Mouse (Mus musculus): ENCODE results near the gene Hdac9.

Hdac9 gene

GRCm38 (mm10) chr12:34379681-34380080, 537.2 kb downstream of the Hdac9 start:
- DNase-seq (ENCODE audit: extremely low read depth, low read depth): no peak

GRCm38 (mm10) chr12:34378637-34379036, 538.3 kb downstream of the Hdac9 start:
- DNase-seq (ENCODE audit: extremely low read depth, low read depth): no peak

DNA sequence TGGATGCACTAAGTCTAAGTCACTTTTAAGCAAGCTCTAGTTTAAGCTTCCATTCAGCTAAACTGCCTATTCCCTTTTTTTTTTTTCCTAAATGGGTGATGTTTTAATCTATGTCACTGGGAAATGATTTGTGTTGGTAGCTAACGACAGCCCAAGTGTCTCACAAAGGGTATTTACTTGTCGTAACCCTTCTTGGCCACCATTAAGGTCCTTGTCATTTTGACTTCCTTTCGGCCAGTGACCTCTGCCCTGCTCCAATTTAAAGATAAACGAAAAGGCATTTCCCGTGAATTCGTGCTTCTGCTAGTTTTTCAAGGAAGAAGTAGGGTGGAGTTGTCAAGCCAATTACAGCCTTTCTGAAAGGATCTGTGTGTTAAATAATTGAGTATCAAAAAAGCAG, 565.0 kb downstream of the Hdac9 start:
- no peak for DNase-seq (ENCODE audit: extremely low read depth, low read depth)

- DNase-seq (ENCODE audit: extremely low read depth, low read depth): no peak
Measured at GRCm38 (mm10) chr12:34347529-34347928, 569.4 kb downstream of the Hdac9 start.

DNA sequence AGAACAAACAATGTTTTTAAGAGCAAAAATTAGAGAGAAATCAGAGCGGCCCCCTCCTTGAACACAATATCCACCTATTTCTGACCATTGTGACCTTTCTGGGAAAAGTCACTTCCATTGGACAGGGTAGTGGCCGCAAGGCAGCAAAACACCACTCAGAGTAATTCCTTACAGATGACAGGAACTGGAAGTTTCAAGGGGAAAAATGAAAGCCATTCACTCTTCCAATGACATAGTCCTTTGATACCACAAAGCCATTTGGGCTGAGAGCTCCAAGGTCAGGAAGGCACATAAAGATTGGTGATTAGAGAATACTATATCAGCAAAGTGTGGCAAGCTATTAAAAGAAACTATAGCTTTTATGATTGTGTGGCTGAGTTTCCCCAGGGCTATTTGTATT, 574.1 kb downstream of the Hdac9 start:
- DNase-seq (ENCODE audit: extremely low read depth, low read depth): no peak

GRCm38 (mm10) chr12:34338886-34339285, 578.0 kb downstream of the Hdac9 start:
- DNase-seq (ENCODE audit: extremely low read depth, low read depth): no peak

- no peak for DNase-seq (ENCODE audit: extremely low read depth, low read depth)
Measured at GRCm38 (mm10) chr12:34334455-34335084, 582.3 kb downstream of the Hdac9 start.

GRCm38 (mm10) chr12:34332884-34333283, 584.0 kb downstream of the Hdac9 start:
- DNase-seq (ENCODE audit: extremely low read depth, low read depth): no peak

DNA sequence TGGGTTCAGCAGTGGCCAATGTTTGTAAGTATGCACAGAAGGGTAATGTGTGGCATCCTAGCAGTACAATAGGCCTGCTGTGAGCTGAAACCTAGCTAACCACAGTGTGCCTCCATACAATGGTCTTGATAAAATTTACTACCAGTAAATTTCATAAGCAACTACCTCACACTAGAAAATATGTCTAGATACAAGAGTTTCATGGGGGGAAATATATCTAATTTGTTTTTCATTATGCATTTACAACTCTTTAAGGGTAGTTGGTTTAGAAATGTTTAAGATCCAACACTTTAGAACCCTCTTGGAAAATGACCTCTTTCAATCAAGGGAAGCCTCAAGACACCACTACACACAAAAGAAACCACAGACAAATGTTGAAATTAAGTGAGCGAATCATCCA, 589.8 kb downstream of the Hdac9 start:
- DNase-seq (ENCODE audit: extremely low read depth, low read depth): no peak

DNA sequence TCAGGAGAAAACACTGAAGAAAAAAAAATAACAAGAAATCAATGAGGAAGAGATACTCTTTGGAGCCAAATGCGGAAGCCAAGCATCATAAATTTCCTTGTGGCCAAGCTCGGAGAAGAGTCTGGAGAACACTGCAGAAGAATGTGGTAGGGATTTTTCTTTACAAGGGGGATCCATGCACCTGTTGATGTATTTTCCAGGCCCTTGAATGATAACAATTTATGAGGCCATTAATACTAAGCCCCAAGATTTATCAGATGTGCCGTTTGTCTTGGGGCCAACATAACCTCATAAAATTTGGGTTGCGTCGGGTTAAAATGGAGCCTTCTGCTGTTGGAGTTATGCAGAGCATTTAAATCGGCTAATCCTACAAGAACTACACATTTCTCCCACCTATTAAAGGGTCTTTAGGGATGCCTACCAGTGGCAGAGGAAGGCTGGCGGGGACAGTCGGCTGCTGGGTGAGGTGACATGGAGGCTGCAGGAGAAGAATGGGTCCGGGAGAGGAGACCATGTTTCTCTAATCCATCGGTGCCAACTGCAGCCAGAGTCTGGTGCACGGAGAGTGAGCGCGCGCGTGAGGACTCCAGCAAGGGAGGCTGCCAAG, 604.7 kb downstream of the Hdac9 start:
- no peak for DNase-seq (ENCODE audit: extremely low read depth, low read depth)

DNA sequence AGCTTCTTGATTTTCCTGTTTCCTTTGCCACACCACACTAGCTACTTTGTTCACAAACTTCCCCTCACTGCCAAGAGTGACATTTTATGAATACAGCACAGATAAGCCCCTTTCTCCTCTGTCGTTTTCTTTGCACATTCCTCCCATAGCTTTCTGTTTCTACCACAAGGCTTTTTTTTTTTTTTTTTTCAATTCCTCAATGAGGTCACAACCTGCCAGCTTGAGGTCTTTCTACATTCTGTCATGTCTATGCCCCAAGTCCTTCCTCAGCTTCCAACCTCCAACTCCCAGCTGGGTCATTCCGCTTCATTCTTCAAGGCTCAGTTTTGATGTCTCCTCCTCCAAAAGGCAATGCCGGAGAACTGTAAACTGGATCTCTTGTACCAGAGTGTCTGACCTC, 611.4 kb downstream of the Hdac9 start:
- DNase-seq (ENCODE audit: extremely low read depth, low read depth): no peak

- DNase-seq (ENCODE audit: extremely low read depth, low read depth): no peak
Measured at GRCm38 (mm10) chr12:34292346-34292745, 624.5 kb downstream of the Hdac9 start.

DNA sequence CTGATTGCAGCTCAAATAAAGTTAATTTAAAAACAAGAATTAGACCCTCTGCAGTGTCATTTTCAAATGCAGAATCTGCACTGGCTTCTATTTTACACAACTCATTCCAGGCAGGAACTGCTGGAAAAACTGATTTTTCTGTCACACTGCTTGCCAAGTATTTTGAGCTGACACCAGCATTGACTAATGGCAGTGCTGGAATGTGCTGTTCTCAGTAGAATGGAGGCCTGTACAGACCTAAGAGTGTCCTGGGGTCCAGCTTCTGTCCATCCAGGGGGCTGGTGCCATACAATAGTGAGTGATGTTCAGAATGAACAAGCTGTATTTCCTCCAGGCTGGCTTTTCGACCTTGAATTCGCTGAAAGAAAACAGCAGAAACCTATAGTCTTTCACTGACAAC, 629.7 kb downstream of the Hdac9 start:
- DNase-seq (ENCODE audit: extremely low read depth, low read depth): no peak

DNA sequence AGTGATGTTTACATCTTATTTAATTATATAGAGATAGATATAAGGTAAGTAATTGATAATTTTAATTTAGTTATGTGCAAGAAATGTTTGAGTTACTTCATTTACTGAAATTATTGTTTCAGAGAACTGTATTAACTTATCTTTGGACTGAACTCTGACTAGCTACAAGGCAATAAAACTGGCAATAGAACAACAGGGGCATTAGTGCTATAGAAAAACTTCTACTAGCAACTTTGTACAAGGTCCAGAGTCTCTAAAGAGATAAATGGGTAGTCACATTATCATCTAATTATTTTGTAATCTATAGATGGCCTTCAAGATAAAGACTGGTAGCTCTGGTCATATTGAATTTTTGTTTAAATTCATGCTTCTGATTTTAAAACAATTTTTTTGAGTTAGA, 632.0 kb downstream of the Hdac9 start:
- no peak for DNase-seq (ENCODE audit: extremely low read depth, low read depth)

- no peak for DNase-seq (ENCODE audit: extremely low read depth, low read depth)
Measured at GRCm38 (mm10) chr12:34284396-34284795, 632.5 kb downstream of the Hdac9 start.

DNA sequence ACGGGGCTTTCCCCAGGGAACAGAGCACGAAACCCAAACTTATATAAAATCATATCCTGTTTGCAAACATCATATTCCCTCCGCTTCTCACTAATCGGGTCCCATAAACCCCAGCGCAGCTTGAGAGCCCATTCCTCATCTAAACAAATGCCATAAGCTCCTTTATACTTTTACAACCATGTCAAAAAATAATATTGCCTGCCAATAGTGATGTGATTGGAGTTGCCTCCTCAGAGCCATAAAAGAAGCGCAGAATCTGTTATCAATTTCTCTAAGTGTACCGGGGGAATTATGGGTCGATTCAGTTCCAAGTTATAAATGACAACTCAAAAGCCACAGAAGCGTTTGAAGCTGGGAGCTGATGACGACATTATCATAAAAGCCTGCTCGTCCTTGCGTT, 638.1 kb downstream of the Hdac9 start:
- no peak for DNase-seq (ENCODE audit: extremely low read depth, low read depth)

DNA sequence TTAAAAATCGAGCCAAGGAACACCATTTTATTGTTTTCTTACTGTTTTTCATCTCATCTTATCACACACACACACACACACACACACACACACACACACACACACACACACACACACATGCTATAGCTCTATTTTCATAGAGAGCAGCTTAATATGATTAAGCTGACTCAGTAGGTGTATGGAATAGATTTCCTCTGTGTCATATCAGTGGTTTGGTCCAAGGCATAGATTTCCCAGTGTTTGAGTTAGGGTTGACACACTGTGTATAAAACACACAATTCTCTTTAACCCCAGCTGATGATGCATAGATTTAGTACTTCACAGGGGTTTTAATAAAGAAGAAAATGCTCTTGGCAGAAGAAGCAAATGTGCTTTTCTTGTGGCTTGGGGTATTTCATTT, 643.1 kb downstream of the Hdac9 start:
- no peak for DNase-seq (ENCODE audit: extremely low read depth, low read depth)

DNA sequence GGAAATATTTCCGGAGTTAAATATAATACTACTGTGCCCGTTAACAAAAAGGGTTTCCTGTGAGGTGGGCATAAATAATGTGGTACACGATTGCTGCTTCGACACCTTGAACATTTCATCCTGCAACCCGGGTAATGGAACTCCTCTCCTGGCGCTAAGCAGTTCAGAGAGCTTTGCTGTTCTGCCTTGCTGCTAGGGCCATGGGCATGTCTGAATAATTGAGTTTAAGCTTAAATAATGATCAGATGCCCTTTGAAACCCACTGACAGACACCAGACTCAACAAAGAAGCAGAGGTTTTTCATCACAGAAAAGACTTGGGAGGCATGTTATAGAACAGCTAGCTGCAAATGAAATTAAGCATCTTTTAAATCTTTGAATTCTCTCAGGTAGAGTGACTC, 646.8 kb downstream of the Hdac9 start:
- DNase-seq (ENCODE audit: extremely low read depth, low read depth): no peak

GRCm38 (mm10) chr12:34269472-34270040, 647.3 kb downstream of the Hdac9 start:
- DNase-seq (ENCODE audit: extremely low read depth, low read depth): no peak

DNA sequence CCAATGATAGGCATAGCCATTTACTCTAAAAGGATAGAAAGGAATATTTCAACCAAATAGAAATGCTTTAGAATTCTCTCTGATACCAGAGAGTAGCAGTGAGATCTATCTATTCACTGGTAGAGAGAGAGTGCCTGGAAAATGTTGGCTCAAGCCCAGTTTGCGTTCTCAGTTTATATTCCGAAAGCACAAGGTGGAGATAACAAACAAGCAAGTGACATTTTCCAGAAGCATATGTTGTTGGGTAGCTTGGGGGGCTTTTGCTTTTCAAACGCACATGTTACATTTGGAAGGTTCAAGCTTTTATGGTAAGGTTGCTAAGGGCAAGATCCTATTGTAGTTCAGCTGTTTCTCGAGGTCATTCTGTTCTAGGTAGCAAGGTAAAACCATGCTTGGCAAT, 657.2 kb downstream of the Hdac9 start:
- no peak for DNase-seq (ENCODE audit: extremely low read depth, low read depth)

DNA sequence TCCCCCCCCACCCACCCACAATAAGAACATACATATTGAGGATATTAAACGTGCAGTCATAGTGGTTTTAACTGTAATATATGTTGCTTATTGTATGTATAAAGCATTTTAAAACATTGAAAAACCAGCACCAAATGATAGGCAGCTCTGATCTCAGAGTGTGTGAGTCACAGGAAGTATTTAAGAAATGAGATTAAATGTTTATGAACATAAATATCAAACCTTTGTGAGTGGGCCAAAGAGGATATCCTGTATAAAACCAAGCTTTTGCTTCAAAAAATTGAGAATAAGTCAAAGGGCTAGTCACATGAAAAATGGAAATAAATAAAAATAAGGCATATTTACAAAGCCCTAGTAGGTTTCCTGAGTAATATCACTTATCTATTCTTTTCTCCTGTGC, 667.7 kb downstream of the Hdac9 start:
- no peak for DNase-seq (ENCODE audit: extremely low read depth, low read depth)

- no peak for DNase-seq (ENCODE audit: extremely low read depth, low read depth)
Measured at GRCm38 (mm10) chr12:34248193-34249121, 668.4 kb downstream of the Hdac9 start.
